Mouse (Mus musculus) ZHBTc4 (cell line): Measurements from ENCODE around the gene Shisal2a.
"Not testable (repeated sequence)": the region's sequence is repeated elsewhere in the genome, so short reads cannot be mapped to it uniquely, and the experiment has no call there.

Experiments
- DNase-seq: peaks from one replicate; pipeline ENCODE4 v3.0.0-alpha.2; 2011; ENCODE audit warnings: low read depth, low spot score

Shisal2a gene

GRCm38 (mm10) chr4:108379476-108379875, 3.7 kb downstream of the Shisal2a start:
- DNase-seq: no peak

DNA sequence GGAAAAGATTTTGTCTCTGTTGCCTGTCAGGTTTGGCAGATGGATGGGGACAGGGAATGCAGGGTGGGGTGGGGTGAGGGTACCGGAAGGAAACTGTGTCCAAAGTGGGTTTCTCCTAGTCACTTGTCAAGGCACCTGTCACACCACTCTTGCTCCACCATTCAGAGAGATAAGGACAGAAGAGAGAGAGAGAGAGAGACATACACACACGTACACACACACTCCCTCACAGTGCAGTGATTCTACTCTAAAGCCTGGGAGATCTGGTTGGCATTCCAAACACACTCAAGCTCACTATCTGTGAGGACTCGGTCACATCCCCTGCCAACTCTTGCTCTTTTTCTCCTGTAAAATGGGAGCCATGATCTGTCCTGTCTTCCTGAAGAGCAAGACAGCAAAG, 11.0 kb downstream of the Shisal2a start:
- DNase-seq: no peak

GRCm38 (mm10) chr4:108371421-108371820, 11.7 kb downstream of the Shisal2a start:
- DNase-seq: no peak

DNA sequence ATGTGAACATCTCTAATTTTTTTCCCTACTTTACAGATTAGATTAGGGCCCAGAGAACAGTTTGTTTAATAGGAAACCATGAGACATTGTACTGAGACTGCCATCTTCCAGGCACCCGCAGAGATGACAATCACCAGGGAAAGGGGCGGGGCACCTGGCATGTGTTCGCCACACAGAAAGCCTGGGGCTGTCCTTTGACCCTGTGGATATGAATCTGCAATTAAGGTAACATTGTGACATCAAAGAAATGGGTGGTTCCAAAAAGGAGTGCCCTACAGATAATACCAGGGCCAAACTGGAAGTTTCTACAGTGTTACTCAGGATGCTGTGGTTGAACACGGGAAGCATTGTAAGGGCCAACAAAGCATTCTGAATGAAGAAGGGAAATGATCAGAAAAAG, 12.7 kb downstream of the Shisal2a start:
- DNase-seq: peak; percentile 69

- DNase-seq: no peak
Observed at GRCm38 (mm10) chr4:108369254-108369653, 13.9 kb downstream of the Shisal2a start.

- DNase-seq: no peak
Observed at GRCm38 (mm10) chr4:108364111-108364476, 19.1 kb downstream of the Shisal2a start.

- peak; percentile 66 for DNase-seq
Observed at GRCm38 (mm10) chr4:108363355-108364110, 19.6 kb downstream of the Shisal2a start.

- peak; percentile 47 for DNase-seq
Observed at GRCm38 (mm10) chr4:108362321-108363261, 20.6 kb downstream of the Shisal2a start.

GRCm38 (mm10) chr4:108360136-108361055, 22.8 kb downstream of the Shisal2a start:
- DNase-seq: peak; percentile 74

GRCm38 (mm10) chr4:108358498-108358897, 24.7 kb downstream of the Shisal2a start:
- DNase-seq: peak; percentile 69

GRCm38 (mm10) chr4:108357458-108357857, 25.7 kb downstream of the Shisal2a start:
- no peak for DNase-seq

GRCm38 (mm10) chr4:108353591-108353990, 29.6 kb downstream of the Shisal2a start:
- not testable (repeated sequence) for DNase-seq

- DNase-seq: peak; percentile 46
Observed at GRCm38 (mm10) chr4:108350819-108351218, 32.3 kb downstream of the Shisal2a start.

DNA sequence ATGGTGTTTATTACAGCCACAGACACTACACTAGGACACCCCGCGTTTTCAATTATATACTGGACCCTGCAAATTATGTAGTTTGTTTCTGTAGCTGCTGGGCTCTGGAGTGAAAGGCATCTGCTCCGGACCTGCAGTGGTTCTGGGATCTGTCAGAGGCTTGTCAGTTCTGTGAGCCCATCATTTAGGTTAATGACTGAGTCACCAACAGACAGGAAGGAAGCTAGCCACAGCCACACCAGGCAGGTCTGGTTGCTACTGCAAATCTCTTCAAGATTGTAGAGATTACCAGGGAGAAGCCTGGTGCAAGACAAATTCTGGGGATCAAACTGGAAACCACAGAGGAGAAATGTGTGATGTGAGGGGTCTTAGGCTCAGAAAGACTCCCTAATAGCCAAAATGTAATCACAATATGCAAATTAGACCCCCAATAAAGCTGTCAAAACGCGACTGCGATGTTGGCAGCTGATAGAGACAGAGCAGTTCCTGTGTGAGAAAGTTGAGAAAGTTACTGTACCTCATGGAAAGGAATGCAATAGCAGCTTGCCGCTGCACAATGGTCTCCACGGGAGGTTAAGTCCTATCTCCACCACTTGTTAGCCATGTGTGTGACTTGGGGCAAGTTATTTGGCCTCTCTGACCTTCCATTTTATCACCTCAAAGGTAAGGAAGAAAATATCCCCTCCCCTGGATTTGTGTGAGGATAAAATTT, 33.2 kb downstream of the Shisal2a start:
- DNase-seq: peak; percentile 62

DNA sequence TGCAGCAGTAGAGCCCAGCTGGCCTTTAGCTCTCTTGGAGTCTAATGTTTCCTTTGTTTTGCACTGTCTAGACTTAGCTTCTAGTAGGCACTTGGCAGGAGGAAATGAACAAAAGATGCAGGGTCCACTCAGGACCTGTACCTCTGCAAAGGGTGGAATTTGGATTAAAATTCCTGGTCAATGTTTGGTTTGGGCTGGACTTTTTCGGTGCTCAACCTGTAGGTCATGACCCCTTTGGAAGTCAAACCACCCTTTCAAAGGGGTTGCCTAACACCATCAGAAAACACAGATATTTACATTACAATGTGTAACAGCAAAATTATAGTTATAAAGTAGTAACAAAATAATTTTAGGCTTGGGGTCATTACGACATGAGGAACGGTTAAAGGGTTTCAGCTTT, 34.1 kb downstream of the Shisal2a start:
- no peak for DNase-seq

GRCm38 (mm10) chr4:108348256-108348875, 34.8 kb downstream of the Shisal2a start:
- no peak for DNase-seq

GRCm38 (mm10) chr4:108347111-108347510, 36.0 kb downstream of the Shisal2a start:
- no peak for DNase-seq

DNA sequence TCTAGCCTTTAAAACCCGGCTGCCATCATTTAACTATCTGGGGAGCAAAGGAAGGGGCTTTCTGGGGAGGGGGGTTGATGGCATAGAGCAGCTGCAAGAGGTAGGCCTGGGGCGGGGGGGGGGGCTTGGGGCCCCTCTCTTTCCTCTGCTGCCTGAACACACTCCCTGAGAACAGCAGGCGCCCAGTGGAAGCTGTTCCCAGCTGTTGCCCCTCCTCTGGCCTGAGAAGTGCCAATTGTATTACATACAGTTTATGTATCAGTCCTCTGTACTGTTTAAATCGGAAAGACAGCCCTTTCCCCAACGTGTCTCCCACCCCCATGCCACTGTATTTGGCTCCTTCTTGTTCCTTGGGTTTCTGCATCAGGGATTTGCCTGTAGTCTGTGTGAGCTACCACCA, 37.3 kb downstream of the Shisal2a start:
- DNase-seq: no peak

- no peak for DNase-seq
Observed at GRCm38 (mm10) chr4:108344631-108345083, 38.5 kb downstream of the Shisal2a start.

DNA sequence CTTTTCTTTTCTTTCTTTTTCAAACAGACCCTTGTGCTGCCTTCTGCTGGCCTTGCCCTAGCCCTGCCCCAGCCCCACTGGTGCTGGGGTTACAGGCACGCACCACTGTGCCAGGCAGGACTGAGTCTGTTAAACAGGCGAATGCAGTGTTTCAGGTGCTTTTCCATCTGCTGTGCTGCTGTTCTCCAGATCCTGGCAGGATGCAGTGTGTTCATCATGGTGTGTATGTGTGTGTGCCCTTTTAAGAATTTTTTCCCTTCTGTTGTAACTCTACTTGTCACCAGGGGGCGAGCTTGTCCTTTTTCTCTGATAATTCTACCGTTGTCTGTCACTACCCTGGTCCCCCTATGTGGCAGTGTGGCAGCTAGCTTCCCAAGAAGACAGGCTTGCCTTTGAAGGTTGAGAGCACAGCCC, 43.9 kb downstream of the Shisal2a start:
- peak; percentile 85 for DNase-seq
